Mouse (Mus musculus) G1E (cell line): ENCODE data around the gene Gsn. TPM values are rescaled to one million over a fixed set of nuclear protein-coding genes. Genes with fewer than 3 reads are reported as not detected.

ENCODE experiments used
- ATAC-seq: 2 replicates; pipeline ENCODE4 v1.8.0; 2016; ENCODE audit warnings: mild to moderate bottlenecking; ENCODE audit not compliant: insufficient number of reproducible peaks, poor library complexity, low FRiP score, severe bottlenecking; ENCODE audit errors: extremely low read depth
- DNase-seq: peaks from one replicate; pipeline ENCODE4 v3.0.0; 2012; ENCODE audit warnings: low spot score
- H3K27me3 ChIP-seq: 2 replicates; pipeline ENCODE4 v1.6.1; 2012; ENCODE audit warnings: mild to moderate bottlenecking, low read length, inconsistent platforms; ENCODE audit not compliant: insufficient read depth
- H3K36me3 ChIP-seq: replicated peaks from 2 replicates; pipeline ENCODE3; 2012; ENCODE audit warnings: mild to moderate bottlenecking, inconsistent platforms
- H3K4me1 ChIP-seq: 2 replicates; pipeline ENCODE4 v1.6.1; 2012; ENCODE audit warnings: low read depth, low read length, inconsistent platforms, mixed read lengths; ENCODE audit not compliant: insufficient read depth
- H3K4me3 ChIP-seq: 2 replicates; pipeline ENCODE4 v1.5.1; 2012; ENCODE audit warnings: low read depth, mild to moderate bottlenecking, inconsistent platforms, low read length, moderate library complexity, mixed read lengths
- H3K9me3 ChIP-seq: replicated peaks from 2 replicates; pipeline ENCODE4 v1.6.1; 2012; ENCODE audit warnings: inconsistent platforms
- CTCF ChIP-seq: IDR thresholded peaks from 2 replicates; pipeline ENCODE4 v1.5.1; 2012; ENCODE audit warnings: low read depth, low read length, inconsistent platforms, mixed read lengths
- GATA1 ChIP-seq: IDR thresholded peaks from 2 replicates; pipeline ENCODE4 v1.6.1; 2012; ENCODE audit warnings: borderline replicate concordance, low read length, inconsistent platforms, mixed read lengths
- GATA2 ChIP-seq: IDR thresholded peaks from 2 replicates; pipeline ENCODE4 v1.6.1; 2012; ENCODE audit warnings: low read depth, low read length, inconsistent platforms, borderline replicate concordance
- POLR2AphosphoS5 ChIP-seq: IDR thresholded peaks from 2 replicates; pipeline ENCODE4 v1.6.1; 2012; ENCODE audit warnings: low read depth, low read length, inconsistent platforms; ENCODE audit not compliant: insufficient replicate concordance
- TAL1 ChIP-seq: conservative IDR thresholded peaks from 2 replicates; pipeline ENCODE4 v1.6.1; 2012; ENCODE audit warnings: low read depth, low read length, inconsistent platforms, mixed read lengths
- polyA plus RNA-seq: library from polyadenylated mRNA; stranded (reverse); fragments of >175 nt; gene quantifications from 2 replicates; pipeline ENCODE4 v1.2.3, GENCODE M21; 2012
- total RNA-seq, 2 experiments: library from RNA; stranded (forward) in 1 of 2; stranded (reverse) in 1 of 2; fragments of 200-1000 nt in 1 of 2; fragments of >200 nt in 1 of 2; fragmentation: Nextera tagmentation in 1 of 2; gene quantifications; 2 replicates each; pipeline ENCODE4 v1.2.3; 2014 to 2017

The Gsn gene
- total and polyA plus RNA-seq, 3 experiments, result 11.1 to 22.3 (median 18.3) TPM

- Histone ChIP-seq H3K4me3 (peak within 1 kb of the TSS; percentile 73), H3K9me3 (no peaks in the 10 kb centered on the region), H3K27me3 (peaks cover 1% of the 10 kb centered on the region; the same call in 1 of the 2 replicates), H3K4me1 (peaks cover 48% of the 10 kb centered on the region), H3K36me3 (peaks cover 2% of the 10 kb centered on the region)
- DNase-seq, result peak; percentile 94
- TF ChIP-seq GATA2, result no peak
- peak; percentile 54; the same call in 1 of the 2 replicates for TF ChIP-seq TAL1
- peak; percentile 97 for ATAC-seq
These were observed 80.5 kb downstream of the Gsn start, which contains the start of gene Stom for GRCm38 (mm10) chr2:35336388-35337280. Stom (minus strand) TSS chr2:35336976.

GRCm38 (mm10) chr2:35337419-35337818 is 81.2 kb downstream of the Gsn start:
- Histone ChIP-seq H3K4me3 (peak overlapping the region; percentile 73; the same call in 1 of the 2 replicates), H3K9me3 (no peaks in the 10 kb centered on the region), H3K27me3 (peaks cover 3% of the 10 kb centered on the region; the same call in 1 of the 2 replicates), H3K36me3 (peaks cover 2% of the 10 kb centered on the region), H3K4me1 (peaks cover 43% of the 10 kb centered on the region)
- ATAC-seq (no peak), DNase-seq (no peak)
- TF ChIP-seq GATA1 (no peak), GATA2 (no peak), TAL1 (no peak), POLR2AphosphoS5 (no peak), CTCF (no peak)

DNA sequence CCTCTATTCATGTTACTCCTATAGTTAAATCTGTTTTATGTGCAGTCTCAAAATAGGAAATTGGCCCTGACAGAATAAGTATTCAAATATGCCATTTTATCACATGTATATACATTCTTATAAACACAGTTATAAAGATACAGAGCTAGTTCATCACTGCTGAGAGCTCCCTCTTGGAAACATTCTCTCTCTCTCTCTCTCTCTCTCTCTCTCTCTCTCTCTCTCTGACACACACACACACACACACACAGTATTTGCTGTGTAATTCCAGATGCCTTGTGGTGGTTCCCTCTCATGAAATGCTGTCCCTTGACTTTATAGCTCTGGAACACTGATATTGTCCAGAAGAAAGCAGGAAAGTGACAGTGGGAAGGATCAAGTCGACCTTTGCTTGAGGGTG is 81.9 kb downstream of the Gsn start:
- Histone ChIP-seq H3K27me3 (peaks cover 3% of the 10 kb centered on the region; the same call in 1 of the 2 replicates), H3K9me3 (no peaks in the 10 kb centered on the region), H3K4me3 (no peak overlapping the region), H3K36me3 (peaks cover 2% of the 10 kb centered on the region), H3K4me1 (peaks cover 37% of the 10 kb centered on the region)
- no peak for DNase-seq
- no peak for ATAC-seq
- no peak for TF ChIP-seq TAL1
- no peak for TF ChIP-seq GATA2
- no peak for TF ChIP-seq POLR2AphosphoS5
- no peak for TF ChIP-seq CTCF

GRCm38 (mm10) chr2:35338707-35339106 is 82.5 kb downstream of the Gsn start:
- no peak for DNase-seq
- no peak overlapping the region for H3K4me3 ChIP-seq
- peaks cover 2% of the 10 kb centered on the region for H3K36me3 ChIP-seq
- TF ChIP-seq GATA2 (no peak), TAL1 (no peak), GATA1 (no peak), POLR2AphosphoS5 (no peak), CTCF (no peak)
- H3K27me3 ChIP-seq, result peaks cover 4% of the 10 kb centered on the region
- no peak for ATAC-seq
- no peaks in the 10 kb centered on the region for H3K9me3 ChIP-seq
- peaks cover 31% of the 10 kb centered on the region for H3K4me1 ChIP-seq

DNA sequence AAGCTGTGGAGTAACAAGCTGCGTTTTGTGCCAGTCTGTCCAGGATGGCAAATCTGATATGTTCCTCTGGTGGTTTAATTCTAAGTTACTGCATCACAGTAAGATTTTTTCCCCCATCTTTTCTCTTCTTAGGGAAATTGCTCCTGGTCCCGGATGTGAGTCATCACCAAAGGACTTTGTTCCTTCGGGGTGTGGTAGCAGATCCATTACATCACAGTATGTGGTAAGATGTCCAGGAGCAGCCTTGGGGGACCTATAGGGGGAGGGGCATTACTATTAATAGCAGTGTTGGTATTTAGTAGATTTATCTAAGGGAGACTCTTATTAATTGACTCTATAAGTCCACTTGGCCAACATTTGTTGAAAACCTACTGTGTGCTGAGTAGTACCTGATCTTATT is 86.4 kb downstream of the Gsn start:
- peaks cover 16% of the 10 kb centered on the region for H3K27me3 ChIP-seq
- 0 out of 2 replicates have a peak, but pooled peaks cover 3% of the 10 kb centered on the region for H3K4me1 ChIP-seq
- ATAC-seq (no peak), DNase-seq (no peak)
- no peaks in the 10 kb centered on the region for H3K9me3 ChIP-seq
- TF ChIP-seq POLR2AphosphoS5, result no peak
- no peak for TF ChIP-seq TAL1
- no peak for TF ChIP-seq CTCF
- H3K4me3 ChIP-seq, result no peak overlapping the region
- H3K36me3 ChIP-seq, result no peaks in the 10 kb centered on the region

DNA sequence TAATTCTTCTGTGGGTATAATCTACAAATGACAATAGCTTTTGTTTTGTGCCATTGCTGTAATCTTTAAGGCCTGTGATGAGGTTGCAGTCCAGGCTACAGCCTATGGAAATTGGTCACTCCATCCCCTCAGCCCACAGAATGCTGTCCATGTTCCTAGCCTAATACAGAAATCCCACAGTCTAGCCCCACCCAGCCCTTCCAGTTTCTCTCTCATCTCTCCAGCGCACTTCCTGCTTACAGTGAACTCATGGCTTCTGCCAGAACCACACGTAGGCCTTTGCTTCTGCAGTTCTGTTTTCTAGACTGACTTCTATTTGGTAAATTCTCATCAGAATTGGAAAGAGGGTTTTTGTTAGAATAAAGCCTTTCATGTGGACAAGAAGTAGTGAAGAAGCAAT is 89.8 kb downstream of the Gsn start:
- ATAC-seq, result no peak
- Histone ChIP-seq H3K4me3 (no peak overlapping the region), H3K9me3 (no peaks in the 10 kb centered on the region), H3K27me3 (peaks cover 24% of the 10 kb centered on the region), H3K36me3 (no peaks in the 10 kb centered on the region), H3K4me1 (peaks cover 11% of the 10 kb centered on the region)
- TF ChIP-seq GATA1 (no peak), CTCF (no peak), POLR2AphosphoS5 (no peak), TAL1 (no peak), GATA2 (no peak)
- no peak for DNase-seq
